In the genomic region with DNA sequence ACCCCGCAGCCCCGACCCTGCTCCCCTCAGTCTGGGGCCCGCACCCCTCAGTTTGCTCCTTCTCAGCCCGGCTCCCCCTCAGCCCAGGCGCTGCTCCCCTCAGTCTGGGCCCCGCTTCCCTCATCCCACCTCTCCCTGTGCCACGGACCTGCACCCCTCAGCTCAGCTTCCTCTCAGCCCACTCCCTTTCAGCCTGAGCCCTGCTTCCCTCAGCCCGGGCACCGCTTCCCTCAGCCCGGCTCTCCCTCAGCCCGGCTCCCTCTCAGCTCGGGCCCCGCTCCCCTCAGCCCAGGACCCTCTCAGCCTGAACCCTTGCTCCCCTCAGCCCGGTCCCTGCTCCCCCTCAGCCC, we compare ENCODE assay signal across 8 mouse cellular contexts. TPM values are rescaled to one million over a fixed set of nuclear protein-coding genes. Genes with fewer than 3 reads are reported as not detected.
A peak's percentile ranks its signal among the peaks of the same experiment; 100 is the strongest.
DNase-seq lines count a peak whose midpoint lies in the region; ATAC-seq and TF ChIP-seq lines count a peak whose summit lies in the region.

No protein-coding gene starts in this region.

- peak; percentile 19 to 43 for DNase-seq in cerebellum, adult 2 months
- DNase-seq in cerebellum, postnatal 25 days = no peak
- DNase-seq in right cerebral cortex, adult 18-20 months = peak; percentile 6
- no peak for DNase-seq in right cerebral cortex, postnatal 25 days
- DNase-seq in liver, embryonic 13.5 days = peak; percentile 5
- DNase-seq in urinary bladder, postnatal 14 days (ENCODE audit: low spot score) = no peak

- peak overlapping the region; percentile 99 for H3K4me2 ChIP-seq in heart, embryonic 13.5 days
- peak overlapping the region; percentile 100 for H3K4me2 ChIP-seq in liver, embryonic 13.5 days
- peak overlapping the region; percentile 98 for H3K4me2 ChIP-seq in neural tube, embryonic 12.5 days (replicated peaks)

- H3K9me3 ChIP-seq in heart, embryonic 13.5 days = no peaks in the 10 kb centered on the region
- H3K9me3 ChIP-seq in liver, embryonic 13.5 days (replicated peaks) = no peaks in the 10 kb centered on the region
- no peaks in the 10 kb centered on the region for H3K9me3 ChIP-seq in neural tube, embryonic 12.5 days

- H3K36me3 ChIP-seq in heart, embryonic 13.5 days = peaks cover 5% of the 10 kb centered on the region; the same call in 1 of the 2 replicates
- no peaks in the 10 kb centered on the region for H3K36me3 ChIP-seq in liver, embryonic 13.5 days
- no peaks in the 10 kb centered on the region for H3K36me3 ChIP-seq in neural tube, embryonic 12.5 days

- H3K27ac ChIP-seq in cerebellum, adult 2 months (ENCODE audit: insufficient read depth, low read length) = peak overlapping the region; percentile 71
- peak overlapping the region; percentile 96 for H3K27ac ChIP-seq in heart, embryonic 13.5 days (replicated peaks)
- H3K27ac ChIP-seq in liver, embryonic 13.5 days = peak overlapping the region; percentile 85
- peak overlapping the region; percentile 92 for H3K27ac ChIP-seq in neural tube, embryonic 12.5 days

- H3K4me3 ChIP-seq in cerebellum, adult 2 months (replicated peaks; ENCODE audit: insufficient read depth, low read depth, low read length) = peak overlapping the region; percentile 77
- H3K4me3 ChIP-seq in heart, embryonic 13.5 days = peak overlapping the region; percentile 90
- H3K4me3 ChIP-seq in liver, embryonic 13.5 days (replicated peaks) = peak overlapping the region; percentile 94
- peak overlapping the region; percentile 86 for H3K4me3 ChIP-seq in neural tube, embryonic 12.5 days

- WGBS in cerebellum, adult 2 months = 1% methylated on average over 14 of the region's 14 CpGs
- WGBS in heart, embryonic 13.5 days = 2% methylated on average over 14 of the region's 14 CpGs
- 0% methylated on average over 14 of the region's 14 CpGs for WGBS in liver, embryonic 13.5 days (ENCODE audit: insufficient replicate concordance)
- WGBS in neural tube, embryonic 12.5 days = under 1% methylated on average over 14 of the region's 14 CpGs

- no peak for TF ChIP-seq POLR2A in cerebellum, adult 2 months (IDR thresholded peaks at IDR 0.05; ENCODE audit: borderline replicate concordance, insufficient read depth, low read length)

- peak; percentile 10; the same call in 1 of the 2 replicates for ATAC-seq in heart, embryonic 13.5 days (ENCODE audit: extremely low read depth, insufficient number of reproducible peaks, low FRiP score, low TSS enrichment)
- peak; percentile 23 for ATAC-seq in liver, embryonic 13.5 days (ENCODE audit: low read depth)
- ATAC-seq in neural tube, embryonic 12.5 days (ENCODE audit: low FRiP score, low read depth) = no peak

- H3K9ac ChIP-seq in heart, embryonic 13.5 days = peak overlapping the region; percentile 98
- H3K9ac ChIP-seq in liver, embryonic 13.5 days = peak overlapping the region; percentile 85
- H3K9ac ChIP-seq in neural tube, embryonic 12.5 days = peak overlapping the region; percentile 95

- no peaks in the 10 kb centered on the region for H3K27me3 ChIP-seq in cerebellum, adult 2 months (ENCODE audit: control insufficient read depth, insufficient read depth, low read length)
- no peaks in the 10 kb centered on the region for H3K27me3 ChIP-seq in heart, embryonic 13.5 days (replicated peaks)
- no peaks in the 10 kb centered on the region for H3K27me3 ChIP-seq in liver, embryonic 13.5 days
- no peaks in the 10 kb centered on the region for H3K27me3 ChIP-seq in neural tube, embryonic 12.5 days (replicated peaks)

- TF ChIP-seq CTCF in cerebellum, adult 2 months (IDR thresholded peaks at IDR 0.05; ENCODE audit: borderline replicate concordance, insufficient read depth, low read depth, low read length) = no peak

- H3K4me1 ChIP-seq in cerebellum, adult 2 months (ENCODE audit: control insufficient read depth, insufficient read depth, low read length) = peaks cover 8% of the 10 kb centered on the region; the same call in 1 of the 2 replicates
- H3K4me1 ChIP-seq in heart, embryonic 13.5 days = peaks cover 21% of the 10 kb centered on the region
- H3K4me1 ChIP-seq in liver, embryonic 13.5 days (replicated peaks) = peaks cover 63% of the 10 kb centered on the region
- no peaks in the 10 kb centered on the region; the same call in 1 of the 2 replicates for H3K4me1 ChIP-seq in neural tube, embryonic 12.5 days

RNA-seq across cellular contexts. Expression of gene Sgpl1, which starts 0.7 kb away (rescaled TPM):
- 39.6 and 39.7 TPM in 2 replicates for polyA plus RNA-seq in cerebellum, adult 2 months (2012; rRNA removed)
- 26.7 and 29.1 TPM in 2 replicates for polyA plus RNA-seq in heart, embryonic 13.5 days (2015; fragmentation: Nextera tagmentation; extraction: Ambion mirVana)
- polyA plus RNA-seq in liver, embryonic 13.5 days (2015; fragmentation: Nextera tagmentation; extraction: Ambion mirVana) = 12.5 and 15.6 TPM in 2 replicates
- 79.9 and 84.8 TPM in 2 replicates for polyA plus RNA-seq in neural tube, embryonic 12.5 days (2016; fragmentation: Nextera tagmentation; extraction: Ambion mirVana)

RNA-seq across cellular contexts. Expression of gene Tbata, which starts 25.0 kb away (rescaled TPM):
- polyA plus RNA-seq in cerebellum, adult 2 months (2012; rRNA removed) = 38.2 and 43.5 TPM in 2 replicates
- polyA plus RNA-seq in heart, embryonic 13.5 days (2015; fragmentation: Nextera tagmentation; extraction: Ambion mirVana) = not detected in 2 replicates
- polyA plus RNA-seq in liver, embryonic 13.5 days (2015; fragmentation: Nextera tagmentation; extraction: Ambion mirVana) = not detected in 2 replicates
- 0.67 and 0.79 TPM in 2 replicates for polyA plus RNA-seq in neural tube, embryonic 12.5 days (2016; fragmentation: Nextera tagmentation; extraction: Ambion mirVana)

RNA-seq across cellular contexts. Expression of gene Pcbd1, which starts 57.7 kb away (rescaled TPM):
- polyA plus RNA-seq in cerebellum, adult 2 months (2012; rRNA removed) = 25.7 and 26.3 TPM in 2 replicates
- 70.7 and 73.7 TPM in 2 replicates for polyA plus RNA-seq in heart, embryonic 13.5 days (2015; fragmentation: Nextera tagmentation; extraction: Ambion mirVana)
- polyA plus RNA-seq in liver, embryonic 13.5 days (2015; fragmentation: Nextera tagmentation; extraction: Ambion mirVana) = 134 and 148 TPM in 2 replicates
- 27.2 and 27.6 TPM in 2 replicates for polyA plus RNA-seq in neural tube, embryonic 12.5 days (2016; fragmentation: Nextera tagmentation; extraction: Ambion mirVana)

Comparison
In these comparisons a context has a peak if more than half of its experiments do, and no peak if none do; other contexts are left out.
1. DNase-seq: peak in cerebellum, adult 2 months (2 of 2), right cerebral cortex, adult 18-20 months (single experiment) and liver, embryonic 13.5 days (single experiment); none in cerebellum, postnatal 25 days (0 of 2), right cerebral cortex, postnatal 25 days (single experiment) and urinary bladder, postnatal 14 days (single experiment).
2. RNA of gene Tbata, which starts 25.0 kb away (polyA plus RNA-seq): 38.2 to 43.5 TPM in cerebellum, adult 2 months; 0.67 to 0.79 TPM in neural tube, embryonic 12.5 days, not detected in heart, embryonic 13.5 days and not detected in liver, embryonic 13.5 days; every median in the first group is over 10 times any median in the second.
3. Peak in every context shown above with its lines, with median percentiles within 50 percentile points of each other: H3K27ac ChIP-seq, H3K4me3 ChIP-seq, H3K4me2 ChIP-seq and H3K9ac ChIP-seq.